Mouse (Mus musculus) skeletal muscle tissue, adult 2 months (tissue): ENCODE data around the gene Gm614.

Source experiments
- DNase-seq: peaks from one replicate; pipeline ENCODE4 v3.0.0-alpha.2; 2012; ENCODE audit warnings: low read depth, low spot score

Gene Gm614

DNA sequence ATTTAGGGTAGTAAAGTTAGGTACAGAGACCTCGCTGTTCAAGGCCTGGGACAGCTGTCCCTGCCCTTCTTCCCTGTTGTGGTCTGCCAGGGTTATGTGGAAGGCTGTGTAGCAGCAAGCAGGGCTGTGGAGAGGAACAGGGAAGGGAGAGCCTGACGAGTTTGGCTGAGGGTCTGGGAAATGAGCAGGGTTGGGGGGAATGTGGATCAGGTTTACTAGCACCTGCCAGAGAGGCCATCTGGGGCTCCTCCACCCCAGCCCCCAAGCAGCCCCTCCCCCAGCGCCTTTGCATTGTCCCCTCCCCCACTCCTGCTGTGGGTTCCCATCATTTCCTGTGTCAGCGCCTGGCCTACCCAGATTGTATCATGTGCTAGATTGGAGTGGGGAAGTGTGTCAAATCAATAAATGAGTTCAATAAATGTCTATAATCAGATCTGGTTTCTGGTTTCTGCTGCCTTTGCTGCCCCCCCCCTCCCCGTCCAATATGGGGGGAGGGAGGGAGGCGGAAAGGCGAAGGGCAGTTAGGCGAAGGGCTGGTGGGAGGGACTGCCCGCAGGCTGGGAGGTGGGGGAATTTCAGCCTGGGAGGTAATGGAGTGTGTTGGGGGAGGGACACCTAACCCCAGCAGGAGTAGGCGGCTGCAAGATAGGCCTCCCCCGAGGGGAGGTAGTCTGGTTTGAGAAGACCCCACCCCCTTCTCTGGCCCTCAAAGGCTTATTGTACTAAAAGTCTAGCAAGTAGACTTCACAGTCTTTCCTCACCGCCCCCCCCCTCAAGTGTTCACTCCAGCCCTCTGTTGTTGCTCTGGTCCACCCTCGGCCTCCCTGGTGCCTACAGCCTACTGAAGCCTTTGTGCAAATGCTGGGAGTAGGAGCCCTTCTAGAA is 3.1 kb downstream of the Gm614 start:
- no peak for DNase-seq

DNA sequence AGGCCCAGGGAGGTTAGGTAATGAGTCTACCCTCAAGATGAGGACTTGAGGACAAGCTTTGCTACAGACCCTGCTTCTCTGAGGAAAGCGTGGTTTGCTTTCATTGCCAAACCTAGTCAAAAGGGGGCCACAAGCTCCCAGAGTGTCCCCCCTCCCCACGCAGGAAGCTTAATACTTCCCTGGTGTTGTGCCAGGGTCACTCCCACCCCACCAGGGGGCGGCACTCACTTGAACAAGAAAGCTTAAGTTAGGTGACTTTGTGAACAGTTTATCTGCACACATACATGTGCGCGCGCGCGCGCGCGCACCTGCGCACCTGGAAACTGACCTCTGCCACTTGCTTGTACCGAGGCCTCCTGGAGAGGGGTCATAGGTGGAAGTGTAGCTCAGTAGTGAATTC is 7.2 kb downstream of the Gm614 start:
- DNase-seq, result no peak

DNA sequence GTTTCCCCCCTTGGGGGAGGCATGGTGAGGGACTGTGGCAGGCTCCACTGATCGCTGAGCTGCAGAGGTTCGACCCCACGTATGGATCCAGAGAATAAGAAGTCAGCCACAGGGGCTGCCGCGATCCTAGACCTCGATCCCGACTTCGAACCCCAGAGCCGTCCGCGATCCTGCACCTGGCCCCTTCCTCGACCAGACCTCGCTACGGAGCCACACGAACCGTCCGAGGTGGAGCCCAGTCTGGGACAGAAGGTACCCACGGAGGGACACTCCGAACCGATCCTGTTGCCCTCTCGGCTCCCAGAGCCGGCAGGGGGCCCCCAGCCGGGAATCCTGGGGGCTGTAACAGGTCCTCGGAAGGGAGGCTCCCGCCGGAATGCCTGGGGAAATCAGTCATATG is 9.1 kb downstream of the Gm614 start:
- no peak for DNase-seq

DNA sequence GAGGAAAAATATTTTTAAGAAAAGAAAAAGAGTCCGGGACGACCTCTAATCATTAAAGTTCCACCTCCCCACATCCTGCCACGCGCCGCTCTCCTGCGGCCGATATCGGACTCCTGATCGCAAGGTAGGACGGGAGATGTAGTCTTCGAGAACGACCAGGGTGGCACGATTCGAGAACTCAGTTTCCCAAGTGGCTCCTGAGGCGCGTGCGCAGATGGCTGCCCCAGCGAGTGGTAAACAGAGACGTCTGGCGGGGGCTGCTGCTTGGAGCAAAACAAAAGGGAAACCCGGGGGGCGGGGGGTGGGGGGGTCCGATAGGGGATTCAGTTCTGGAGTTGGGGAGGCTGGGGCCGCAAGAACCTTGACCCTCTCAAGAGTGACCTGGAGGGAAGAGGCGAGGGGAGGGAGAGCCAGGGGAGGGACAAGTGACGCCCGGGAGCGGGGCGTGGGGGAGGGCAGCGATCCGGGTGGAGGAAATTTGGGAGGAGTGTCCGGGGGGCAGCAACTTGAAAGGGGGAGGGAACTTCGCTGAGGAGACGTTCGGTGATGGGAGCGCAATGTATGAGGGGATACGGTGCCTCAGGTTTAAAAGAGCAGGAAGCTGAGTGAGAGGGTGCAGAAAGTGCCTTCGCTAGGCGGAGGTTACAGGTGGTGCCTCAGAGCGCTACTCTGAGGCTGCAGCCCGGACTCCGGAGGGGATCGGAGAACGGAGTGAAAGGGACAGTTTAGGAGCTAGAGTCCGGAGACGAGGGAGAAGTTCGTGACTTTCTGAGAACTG is 9.7 kb downstream of the Gm614 start, which contains the start of gene Foxo4:
Gene Foxo4 (plus strand): TSS at position 577 of the 778 bp plus-strand sequence.
- DNase-seq, result peak; percentile 87

DNA sequence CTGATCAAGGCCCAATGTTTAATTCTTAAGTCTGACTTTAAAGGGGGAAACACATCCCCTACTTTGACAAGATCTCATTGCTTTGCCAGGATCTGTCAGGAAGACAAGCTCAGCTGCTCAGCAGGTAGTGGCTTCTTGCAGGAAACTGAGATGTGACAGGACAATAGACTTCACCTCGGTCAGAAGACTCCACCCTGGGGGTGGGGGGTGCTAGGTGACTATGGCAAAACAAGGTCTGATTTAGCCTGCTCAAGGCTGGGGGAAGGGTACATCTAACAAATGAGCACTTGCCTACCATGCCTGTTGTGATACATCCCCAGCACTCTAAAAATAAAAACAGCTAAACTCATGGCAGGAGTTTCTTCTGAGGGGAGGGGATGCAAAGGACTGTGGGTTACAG is 18.8 kb downstream of the Gm614 start:
- DNase-seq, result no peak

DNA sequence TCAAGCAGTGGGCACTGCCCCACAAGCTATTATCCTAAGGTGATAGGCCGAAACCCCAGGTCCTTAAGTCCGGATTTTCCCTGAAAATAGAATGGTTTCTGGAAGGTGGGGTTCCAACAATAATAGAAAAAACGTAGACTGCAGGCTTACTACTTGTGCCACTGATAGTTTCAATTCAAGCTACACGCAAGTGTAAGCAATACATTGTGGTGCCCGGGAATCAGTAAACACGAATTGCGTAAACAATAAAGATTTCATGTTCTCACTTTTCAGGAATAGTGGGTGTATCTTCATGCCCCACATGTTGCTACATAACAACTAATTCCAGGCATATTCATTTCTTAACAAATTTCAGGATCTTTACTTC is 41.0 kb downstream of the Gm614 start:
- DNase-seq, result no peak

DNA sequence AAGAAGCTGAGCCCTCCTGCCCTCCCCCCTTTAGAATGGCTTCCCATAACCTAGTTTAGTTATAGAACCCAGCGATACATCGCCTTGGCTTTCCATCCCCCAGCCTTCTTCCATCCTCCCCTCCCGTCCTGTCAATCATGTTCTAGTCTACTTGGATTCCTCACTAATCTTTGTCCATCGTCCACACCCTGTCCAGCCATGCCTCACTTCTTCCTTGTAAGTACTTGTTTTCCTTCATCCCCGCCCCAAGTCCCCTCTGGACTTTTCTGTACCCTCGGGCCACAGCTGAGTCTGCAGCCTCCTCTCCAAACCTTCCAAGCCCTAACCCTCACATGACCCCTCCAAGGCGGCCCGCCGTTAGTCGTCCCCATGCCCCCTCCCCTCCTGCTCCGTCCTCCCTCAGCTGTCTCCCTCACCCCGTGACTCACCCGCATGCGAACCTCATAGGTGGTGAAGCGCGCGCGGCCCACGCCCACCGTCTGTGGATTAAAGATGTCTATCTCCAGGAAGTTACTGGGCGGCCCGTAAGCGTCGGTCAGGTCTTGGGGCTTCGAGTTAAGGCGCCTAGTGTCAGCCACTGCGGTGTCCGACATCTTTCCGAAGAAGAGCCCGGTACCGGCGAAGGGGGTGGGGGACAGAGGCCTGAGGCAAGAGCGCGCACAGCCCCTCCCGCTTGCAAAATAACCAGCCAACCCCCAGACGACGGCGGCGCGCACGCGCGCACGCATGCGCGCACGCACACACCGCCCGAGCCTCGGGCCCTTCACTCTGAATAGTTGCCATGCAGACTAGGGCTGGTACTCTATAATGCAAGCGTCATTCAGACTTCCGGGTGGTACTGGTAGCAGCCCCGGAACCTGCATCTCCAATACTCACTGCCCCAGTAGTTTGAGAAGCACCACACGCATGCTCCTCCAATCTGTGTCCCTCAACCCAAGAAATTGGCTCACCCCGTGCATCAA is 41.7 kb downstream of the Gm614 start, which contains the start of gene Snx12:
Gene Snx12 (minus strand): TSS at position 730 of the 962 bp plus-strand sequence.
- DNase-seq, result peak; percentile 93
